Mouse (Mus musculus) cerebellum, adult (tissue): ENCODE data around the gene Smlr1.

ENCODE experiments used
- ATAC-seq: cut with Nextera tagmentation; 2 replicates; pipeline ENCODE4 v1.9.2; 2017; ENCODE audit warnings: mild to moderate bottlenecking, moderate library complexity, mixed read lengths; ENCODE audit not compliant: insufficient number of reproducible peaks, low FRiP score, low TSS enrichment

Smlr1 gene

DNA sequence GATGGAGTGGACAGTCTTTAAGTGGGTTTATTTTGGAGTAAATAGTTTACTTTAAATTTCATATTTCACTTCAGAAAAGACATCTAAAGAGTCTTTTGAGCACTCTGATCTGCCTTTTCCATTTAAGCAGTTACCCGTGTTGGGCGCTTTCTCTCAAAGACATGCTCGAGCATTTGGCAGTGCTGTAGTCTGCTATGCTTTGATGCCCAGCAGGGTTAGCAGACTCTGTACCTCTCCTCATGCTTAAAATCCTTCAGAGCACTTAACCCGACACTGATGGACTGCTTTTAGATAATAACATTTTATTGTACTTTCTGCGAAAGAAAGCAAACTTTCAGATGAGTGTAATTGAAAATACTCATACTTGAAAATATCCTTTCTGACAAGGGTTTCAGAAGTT is 32.8 kb downstream of the Smlr1 start:
- ATAC-seq = no peak

- no peak for ATAC-seq
Observed at GRCm38 (mm10) chr10:25499323-25500071, 36.6 kb downstream of the Smlr1 start.

- peak; percentile 52; the same call in 1 of the 2 replicates for ATAC-seq
Observed at GRCm38 (mm10) chr10:25488456-25488855, 47.6 kb downstream of the Smlr1 start.

GRCm38 (mm10) chr10:25482791-25483190 is 53.3 kb downstream of the Smlr1 start:
- no peak for ATAC-seq

- no peak for ATAC-seq
Observed at GRCm38 (mm10) chr10:25479716-25480115, 56.4 kb downstream of the Smlr1 start.
